Mouse (Mus musculus): Measurements from ENCODE around the gene Tanc1.

DNA sequence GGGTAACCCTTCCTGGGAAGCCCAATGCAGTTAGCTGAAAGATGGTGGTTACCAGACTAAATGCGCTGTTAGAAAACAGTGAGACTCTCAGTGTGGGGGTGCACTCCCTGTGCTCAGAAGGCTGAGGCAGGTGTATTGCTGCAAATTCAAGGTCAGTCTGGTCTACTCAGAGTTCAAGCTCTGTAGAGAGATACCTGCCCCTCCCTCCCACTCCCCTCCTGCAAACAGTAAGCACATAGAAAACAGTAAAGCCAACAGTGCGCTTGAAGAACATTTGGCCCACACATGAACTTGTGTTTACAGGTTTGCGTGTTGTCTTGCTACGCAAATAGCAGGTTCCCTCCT is 73.7 kb downstream of the Tanc1 start:
- TF ChIP-seq CTCF (conservative IDR thresholded peaks at IDR 0.05; ENCODE audit: low read length) (no peak), POU5F1 (IDR thresholded peaks at IDR 0.05; ENCODE audit: borderline replicate concordance, low read length) (no peak), NANOG (IDR thresholded peaks at IDR 0.05; ENCODE audit: borderline replicate concordance, low read length) (no peak; the same call in 1 of the 2 replicates)

Measured in E14TG2a.4 (cell line).